Mouse (Mus musculus): ENCODE measurements at regions not wholly inside any gene's neighbourhood (a gene's known extent, or its start where the extent isn't known, plus 50 kb on each side); places are given as distances from the start of the nearest gene placed in this dataset.

GRCm38 (mm10) chr17:27356862-27357261 is 152.6 kb upstream of the Lemd2 start:
- TF ChIP-seq POLR2A (IDR thresholded peaks at IDR 0.05; ENCODE audit: borderline replicate concordance, low read depth, low read length), result no peak
- no peak for TF ChIP-seq CTCF (IDR thresholded peaks at IDR 0.05; ENCODE audit: low read depth, low read length)

Measured in bone marrow macrophage, adult 2 months (primary cell).